Mouse (Mus musculus) G1E (cell line): ENCODE data around the gene Olfr1123.
"Not testable (repeated sequence)": the region's sequence is repeated elsewhere in the genome, so short reads cannot be mapped to it uniquely, and the experiment has no call there.

ENCODE experiments used
- CTCF ChIP-seq: IDR thresholded peaks from 2 replicates; pipeline ENCODE4 v1.5.1; 2012; ENCODE audit warnings: low read depth, low read length, inconsistent platforms, mixed read lengths
- GATA1 ChIP-seq: IDR thresholded peaks from 2 replicates; pipeline ENCODE4 v1.6.1; 2012; ENCODE audit warnings: borderline replicate concordance, low read length, inconsistent platforms, mixed read lengths
- GATA2 ChIP-seq: IDR thresholded peaks from 2 replicates; pipeline ENCODE4 v1.6.1; 2012; ENCODE audit warnings: low read depth, low read length, inconsistent platforms, borderline replicate concordance
- POLR2AphosphoS5 ChIP-seq: IDR thresholded peaks from 2 replicates; pipeline ENCODE4 v1.6.1; 2012; ENCODE audit warnings: low read depth, low read length, inconsistent platforms; ENCODE audit not compliant: insufficient replicate concordance

DNA sequence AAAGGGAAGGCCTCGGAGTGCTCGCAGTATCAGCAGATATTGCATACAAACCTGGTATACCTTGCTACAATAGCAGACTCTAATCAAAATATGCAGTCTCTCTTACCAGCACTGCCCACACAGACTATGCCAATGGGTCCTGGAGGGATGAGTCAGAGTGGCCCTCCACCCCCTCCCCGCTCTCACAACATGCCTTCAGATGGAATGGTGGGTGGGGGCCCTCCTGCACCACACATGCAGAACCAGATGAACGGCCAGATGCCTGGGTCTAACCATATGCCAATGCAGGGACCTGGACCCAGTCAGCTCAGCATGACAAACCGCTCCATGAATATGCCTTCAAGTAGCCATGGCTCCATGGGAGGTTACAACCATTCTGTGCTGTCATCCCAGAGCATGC, 22.8 kb upstream of the Olfr1123 start:
- not testable (repeated sequence) for TF ChIP-seq GATA1, CTCF, GATA2, POLR2AphosphoS5
